Mouse (Mus musculus) heart, adult 2 months (tissue): ENCODE results near the gene Map3k4. TPM values are rescaled to one million over a fixed set of nuclear protein-coding genes. Genes with fewer than 3 reads are reported as not detected.

Experiments
- DNase-seq, 2 experiments: peaks; one replicate each; pipeline ENCODE4 v3.0.0; 2021
- H3K27ac ChIP-seq: fragments of 200-600 bp; 2 replicates; pipeline ENCODE4 v1.8.1; 2022
- H3K27me3 ChIP-seq: fragments of 200-500 bp; 2 replicates; pipeline ENCODE4 v1.6.1; 2012; ENCODE audit warnings: mild to moderate bottlenecking, low read length, inconsistent platforms, mixed read lengths; ENCODE audit not compliant: control insufficient read depth, insufficient read depth
- H3K36me3 ChIP-seq: fragments of 200-500 bp; 2 replicates; pipeline ENCODE4 v1.6.1; 2012; ENCODE audit warnings: low read length, inconsistent platforms; ENCODE audit not compliant: control insufficient read depth, insufficient read depth
- H3K4me1 ChIP-seq: fragments of 200-500 bp; 2 replicates; pipeline ENCODE4 v1.6.1; 2011; ENCODE audit warnings: low read length; ENCODE audit not compliant: control insufficient read depth, insufficient read depth
- H3K4me3 ChIP-seq: fragments of 200-600 bp; 2 replicates; pipeline ENCODE4 v1.8.1; 2022
- H3K79me2 ChIP-seq: fragments of 200-500 bp; replicated peaks from 2 replicates; pipeline ENCODE4 v1.6.1; 2012; ENCODE audit warnings: mild to moderate bottlenecking, inconsistent platforms, low read length, moderate library complexity, mixed read lengths; ENCODE audit not compliant: control insufficient read depth, insufficient read depth
- H3K9ac ChIP-seq: fragments of 200-500 bp; 2 replicates; pipeline ENCODE4 v1.6.1; 2012; ENCODE audit warnings: low read depth, mild to moderate bottlenecking, control low read depth, inconsistent platforms, low read length, mixed read lengths
- CTCF ChIP-seq: fragments of 200-600 bp; IDR thresholded peaks from 2 replicates; pipeline ENCODE4 v1.8.1; 2022; ENCODE audit warnings: antibody characterized with exemption, mild to moderate bottlenecking, moderate library complexity
- EP300 ChIP-seq: fragments of 200-500 bp; IDR thresholded peaks from 2 replicates; pipeline ENCODE4 v1.6.1; 2011; ENCODE audit warnings: low read depth, low read length, control low read depth; ENCODE audit not compliant: insufficient read depth
- POLR2A ChIP-seq: fragments of 200-500 bp; IDR thresholded peaks from 2 replicates; pipeline ENCODE4 v1.6.1; 2011; ENCODE audit warnings: mild to moderate bottlenecking, low read depth, low read length, control low read depth; ENCODE audit not compliant: insufficient read depth
- WGBS: fragments of 180-500 bp; shearing (Covaris S2); methylation state at CpG from one replicate; pipeline ENCODE4 v1.1.7; 2018; 5-methylcytosine and 5-hydroxymethylcytosine counted together
- intact Hi-C: fragments of 180-260 bp; cut with DNase I; formaldehyde crosslinking; loops from one replicate; pipeline ENCODE4 v1.15.1; 2025
- polyA plus RNA-seq: library from polyadenylated mRNA; depleted of rRNA; stranded (reverse); fragments of >200 nt; gene quantifications from 2 replicates; pipeline ENCODE4 v1.2.3, GENCODE M21; 2012
- total RNA-seq, 2 experiments: library from RNA; stranded (reverse); gene quantifications; 2 replicates each; pipeline ENCODE4 v1.2.3; 2021

Map3k4 gene
- total and polyA plus RNA-seq, 3 experiments: 12.2 to 51.3 (median 43.7) TPM

- H3K4me1 ChIP-seq: no peaks in the 10 kb centered on the region
- no peaks in the 10 kb centered on the region for H3K79me2 ChIP-seq
- H3K27ac ChIP-seq: no peak overlapping the region
- intact Hi-C loops: no loop called here
- WGBS: 73% methylated on average over 6 of the region's 6 CpGs
- no peaks in the 10 kb centered on the region for H3K36me3 ChIP-seq
- H3K27me3 ChIP-seq: no peaks in the 10 kb centered on the region
- no peak overlapping the region for H3K4me3 ChIP-seq
- DNase-seq: no peak
- no peak for TF ChIP-seq EP300
- no peak for TF ChIP-seq POLR2A
- TF ChIP-seq CTCF: no peak
- no peak overlapping the region for H3K9ac ChIP-seq
Observed at GRCm38 (mm10) chr17:12258517-12258916, 60.1 kb downstream of the Map3k4 start.

- Histone ChIP-seq H3K27ac (no peak overlapping the region), H3K4me1 (no peaks in the 10 kb centered on the region), H3K4me3 (no peak overlapping the region), H3K27me3 (no peaks in the 10 kb centered on the region), H3K36me3 (no peaks in the 10 kb centered on the region), H3K79me2 (no peaks in the 10 kb centered on the region), H3K9ac (no peak overlapping the region)
- DNase-seq: no peak
- WGBS: 94% methylated on average over 11 of the region's 11 CpGs
- intact Hi-C loops: no loop called here
- no peak for TF ChIP-seq POLR2A
- TF ChIP-seq CTCF: no peak
- no peak for TF ChIP-seq EP300
Observed at GRCm38 (mm10) chr17:12256142-12256541, 62.5 kb downstream of the Map3k4 start.

- Histone ChIP-seq H3K27me3 (no peaks in the 10 kb centered on the region), H3K36me3 (no peaks in the 10 kb centered on the region), H3K9ac (no peak overlapping the region), H3K4me3 (no peak overlapping the region), H3K79me2 (no peaks in the 10 kb centered on the region), H3K4me1 (no peaks in the 10 kb centered on the region), H3K27ac (no peak overlapping the region)
- no peak for TF ChIP-seq EP300
- TF ChIP-seq POLR2A: no peak
- no peak for TF ChIP-seq CTCF
- 95% methylated on average over 9 of the region's 9 CpGs for WGBS
- intact Hi-C loops: no loop called here
- no peak for DNase-seq
Observed at GRCm38 (mm10) chr17:12250581-12250980, 68.0 kb downstream of the Map3k4 start.

DNA sequence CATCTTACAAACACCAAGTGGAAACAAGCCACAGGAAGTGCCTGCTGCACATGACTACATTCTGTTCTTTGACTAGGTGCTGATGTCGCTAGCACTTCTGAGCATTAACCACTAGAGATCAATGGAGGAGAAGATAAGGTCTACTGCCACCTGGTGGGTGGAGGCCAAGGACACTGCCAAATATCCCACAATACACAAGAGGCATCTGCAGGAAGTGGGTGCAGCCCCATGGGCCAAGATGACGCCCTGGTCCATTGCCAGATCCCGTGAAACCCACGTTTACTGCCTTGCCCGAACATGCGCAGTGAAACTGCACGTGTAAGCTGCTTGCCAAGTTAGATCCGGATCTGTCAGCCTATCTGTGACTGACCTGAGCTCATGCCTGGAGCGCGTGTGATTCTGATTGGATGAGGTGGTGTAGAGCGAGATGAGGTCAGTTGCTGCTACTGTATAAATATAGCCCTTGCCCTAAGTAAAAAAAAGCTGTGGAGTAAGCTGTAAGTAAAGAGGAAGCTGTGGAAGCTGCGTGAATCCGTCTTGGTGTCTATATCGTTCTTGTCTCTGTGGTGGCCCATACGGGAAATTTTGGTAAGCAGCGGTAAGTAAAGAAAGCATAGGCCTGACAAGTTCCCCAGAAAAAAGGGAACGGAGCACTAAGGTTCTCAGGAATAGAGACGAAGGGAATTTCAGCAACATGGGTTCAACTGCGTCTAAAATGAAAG lies 68.7 kb downstream of the Map3k4 start:
- intact Hi-C loops: no loop called here
- no peaks in the 10 kb centered on the region for H3K27me3 ChIP-seq
- H3K4me3 ChIP-seq: no peak overlapping the region
- WGBS: 88% methylated on average over 19 of the region's 19 CpGs
- H3K4me1 ChIP-seq: no peaks in the 10 kb centered on the region
- no peak overlapping the region for H3K9ac ChIP-seq
- no peak for TF ChIP-seq EP300
- peak; percentile 42 for TF ChIP-seq CTCF
- H3K36me3 ChIP-seq: no peaks in the 10 kb centered on the region
- H3K27ac ChIP-seq: no peak overlapping the region
- no peaks in the 10 kb centered on the region for H3K79me2 ChIP-seq
- peak in 1 of 2 experiments; percentile 40 for DNase-seq

DNA sequence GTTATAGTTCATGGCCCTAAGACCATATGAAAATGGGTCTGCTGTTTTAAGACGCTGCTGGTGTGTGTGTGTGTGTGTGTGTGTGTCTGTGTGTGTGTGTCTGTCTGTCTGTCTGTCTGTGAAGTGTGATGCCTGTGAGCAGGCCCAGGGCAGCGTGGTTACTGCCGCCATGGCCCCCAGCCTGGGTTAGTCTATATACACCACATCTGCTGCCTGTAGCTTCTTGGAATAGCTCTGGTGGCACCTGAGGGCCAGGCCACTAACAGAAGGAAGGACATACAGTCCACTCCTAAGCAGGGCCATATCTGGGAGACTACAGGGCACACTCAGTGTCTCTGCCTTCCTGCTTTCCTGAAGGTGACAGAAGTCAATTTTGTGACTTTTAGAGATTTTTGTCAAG lies 77.9 kb downstream of the Map3k4 start:
- H3K36me3 ChIP-seq: no peaks in the 10 kb centered on the region
- no peak for DNase-seq
- no peak overlapping the region for H3K4me3 ChIP-seq
- H3K4me1 ChIP-seq: no peaks in the 10 kb centered on the region
- no peaks in the 10 kb centered on the region for H3K79me2 ChIP-seq
- WGBS: 86% methylated on average over 3 of the region's 3 CpGs
- H3K9ac ChIP-seq: no peak overlapping the region
- H3K27me3 ChIP-seq: no peaks in the 10 kb centered on the region
- no peak overlapping the region for H3K27ac ChIP-seq
- TF ChIP-seq CTCF: no peak
- no peak for TF ChIP-seq EP300
- TF ChIP-seq POLR2A: no peak
- intact Hi-C loops: no loop called here

GRCm38 (mm10) chr17:12232724-12233123 lies 85.9 kb downstream of the Map3k4 start:
- no peaks in the 10 kb centered on the region for H3K79me2 ChIP-seq
- H3K27me3 ChIP-seq: no peaks in the 10 kb centered on the region
- no peak overlapping the region for H3K27ac ChIP-seq
- TF ChIP-seq CTCF (no peak), EP300 (no peak), POLR2A (no peak)
- intact Hi-C loops: no loop called here
- no peak overlapping the region for H3K9ac ChIP-seq
- no peak overlapping the region for H3K4me3 ChIP-seq
- H3K4me1 ChIP-seq: no peaks in the 10 kb centered on the region
- 96% methylated on average over 6 of the region's 6 CpGs for WGBS
- DNase-seq: no peak
- H3K36me3 ChIP-seq: no peaks in the 10 kb centered on the region
